Mouse (Mus musculus): ENCODE measurements at regions not wholly inside any gene's neighbourhood (a gene's known extent, or its start where the extent isn't known, plus 50 kb on each side); places are given as distances from the start of the nearest gene placed in this dataset.

GRCm38 (mm10) chr7:70276078-70276477 is 90.5 kb downstream of the Nr2f2 start:
- Histone ChIP-seq H3K9ac (ENCODE audit: insufficient read depth, low read depth) (no peak overlapping the region), H3K79me2 (replicated peaks; ENCODE audit: control insufficient read depth, extremely low read depth, insufficient read depth, poor library complexity, severe bottlenecking) (no peaks in the 10 kb centered on the region), H3K4me2 (ENCODE audit: insufficient read depth, low read depth, poor library complexity, severe bottlenecking) (no peak overlapping the region), H3K9me3 (replicated peaks; ENCODE audit: low read length) (peaks cover 42% of the 10 kb centered on the region), H3K4me1 (ENCODE audit: control insufficient read depth in 1 of 2, insufficient read depth in 2 of 2) (no peaks in the 10 kb centered on the region), H3K36me3 (replicated peaks in 1 of 2; ENCODE audit: control insufficient read depth in 1 of 2, insufficient read depth in 1 of 2, low read length in 1 of 2) (no peaks in the 10 kb centered on the region), H3K27me3 (replicated peaks) (no peaks in the 10 kb centered on the region), H3K4me3 (replicated peaks in 1 of 3; ENCODE audit: low read depth in 2 of 3, low read length in 2 of 3, poor library complexity in 1 of 3) (no peak overlapping the region), H3K27ac (ENCODE audit: insufficient read depth, low read depth) (no peak overlapping the region)
- no peak for DNase-seq (ENCODE audit: extremely low read depth)
- dilution Hi-C loops (cut with MboI; ENCODE audit: extremely low pct_ligation_motif_present, extremely low pct_unique_long_range_greater_than_20kb, low sequenced_read_pairs): no loop called here
- TF ChIP-seq UBTF (IDR thresholded peaks at IDR 0.05; ENCODE audit: low read depth, low read length) (no peak), SMC3 (IDR thresholded peaks at IDR 0.05; ENCODE audit: low read depth, low read length) (no peak), E2F4 (IDR thresholded peaks at IDR 0.05; ENCODE audit: insufficient replicate concordance, low read depth, low read length) (no peak), CHD1 (IDR thresholded peaks at IDR 0.05; ENCODE audit: low read depth, low read length) (no peak), CHD2 (IDR thresholded peaks at IDR 0.05; ENCODE audit: low read length) (no peak), MAX (IDR thresholded peaks at IDR 0.05; ENCODE audit: low read length) (no peak), TBP (conservative IDR thresholded peaks at IDR 0.05; ENCODE audit: low read depth, low read length) (no peak), NELFE (IDR thresholded peaks at IDR 0.05; ENCODE audit: low read depth, low read length) (no peak), ETS1 (conservative IDR thresholded peaks at IDR 0.05; ENCODE audit: low read depth, low read length) (no peak), IRF4 (IDR thresholded peaks at IDR 0.05; ENCODE audit: low read depth, low read length) (no peak), MXI1 (IDR thresholded peaks at IDR 0.05; ENCODE audit: low read depth, low read length) (no peak), MYC (IDR thresholded peaks at IDR 0.05; ENCODE audit: low read depth, low read length) (no peak), ZC3H11A (IDR thresholded peaks at IDR 0.05; ENCODE audit: low read depth, low read length) (no peak), HCFC1 (IDR thresholded peaks at IDR 0.05; ENCODE audit: low read depth, low read length) (no peak)
- in situ Hi-C loops (cut with MboI; ENCODE audit: low pct_ligation_motif_present, low pct_unique_long_range_greater_than_20kb, low sequenced_read_pairs): no loop called here

GRCm38 (mm10) chr7:70274312-70274711 is 92.2 kb downstream of the Nr2f2 start:
- in situ Hi-C loops (cut with MboI; ENCODE audit: low pct_ligation_motif_present, low pct_unique_long_range_greater_than_20kb, low sequenced_read_pairs): no loop called here
- Histone ChIP-seq H3K4me1 (ENCODE audit: control insufficient read depth in 1 of 2, insufficient read depth in 2 of 2) (no peaks in the 10 kb centered on the region), H3K4me2 (ENCODE audit: insufficient read depth, low read depth, poor library complexity, severe bottlenecking) (no peak overlapping the region), H3K27ac (ENCODE audit: insufficient read depth, low read depth) (no peak overlapping the region), H3K79me2 (replicated peaks; ENCODE audit: control insufficient read depth, extremely low read depth, insufficient read depth, poor library complexity, severe bottlenecking) (no peaks in the 10 kb centered on the region), H3K9me3 (replicated peaks; ENCODE audit: low read length) (peaks cover 42% of the 10 kb centered on the region), H3K4me3 (replicated peaks in 1 of 3; ENCODE audit: low read depth in 2 of 3, low read length in 2 of 3, poor library complexity in 1 of 3) (no peak overlapping the region), H3K36me3 (replicated peaks in 1 of 2; ENCODE audit: control insufficient read depth in 1 of 2, insufficient read depth in 1 of 2, low read length in 1 of 2) (no peaks in the 10 kb centered on the region), H3K9ac (ENCODE audit: insufficient read depth, low read depth) (no peak overlapping the region), H3K27me3 (replicated peaks) (no peaks in the 10 kb centered on the region)
- no peak for DNase-seq (ENCODE audit: extremely low read depth)
- dilution Hi-C loops (cut with MboI; ENCODE audit: extremely low pct_ligation_motif_present, extremely low pct_unique_long_range_greater_than_20kb, low sequenced_read_pairs): no loop called here
- no peak for TF ChIP-seq ZC3H11A (IDR thresholded peaks at IDR 0.05; ENCODE audit: low read depth, low read length)
- TF ChIP-seq JUN (IDR thresholded peaks at IDR 0.05; ENCODE audit: insufficient read depth, low read depth, low read length): no peak
- TF ChIP-seq CTCF (conservative IDR thresholded peaks at IDR 0.05 in 1 of 2, IDR thresholded peaks at IDR 0.05 in 1 of 2; ENCODE audit: low read depth in 2 of 2, low read length in 2 of 2): no peak
- TF ChIP-seq ZMIZ1 (IDR thresholded peaks at IDR 0.05; ENCODE audit: low read depth, low read length): no peak
- TF ChIP-seq MAZ (IDR thresholded peaks at IDR 0.05; ENCODE audit: low read depth, low read length): no peak
- TF ChIP-seq MEF2A (IDR thresholded peaks at IDR 0.05; ENCODE audit: borderline replicate concordance, low read depth, low read length): no peak
- TF ChIP-seq ZNF384 (IDR thresholded peaks at IDR 0.05; ENCODE audit: low read depth, low read length): no peak

Measured in CH12.LX (cell line).